Mouse (Mus musculus): ENCODE measurements at regions not wholly inside any gene's neighbourhood (a gene's known extent, or its start where the extent isn't known, plus 50 kb on each side); places are given as distances from the start of the nearest gene placed in this dataset.

- no peak for ATAC-seq (ENCODE audit: insufficient read depth)
- Histone ChIP-seq H3K27ac (replicated peaks) (no peak overlapping the region), H3K4me3 (replicated peaks) (no peak overlapping the region), H3K27me3 (no peaks in the 10 kb centered on the region), H3K4me2 (no peak overlapping the region), H3K4me1 (replicated peaks) (no peaks in the 10 kb centered on the region), H3K36me3 (replicated peaks) (no peaks in the 10 kb centered on the region), H3K9me3 (replicated peaks) (no peaks in the 10 kb centered on the region), H3K9ac (no peak overlapping the region)
- 48% methylated on average over 5 of the region's 5 CpGs for WGBS (ENCODE audit: insufficient replicate concordance)
These were observed 154.9 kb upstream of the Agr3 start for GRCm38 (mm10) chr12:35770387-35771024.

GRCm38 (mm10) chr12:35758916-35759315, 166.5 kb upstream of the Agr3 start:
- H3K9ac ChIP-seq, result no peak overlapping the region
- H3K4me1 ChIP-seq (replicated peaks), result no peaks in the 10 kb centered on the region
- H3K27me3 ChIP-seq, result no peaks in the 10 kb centered on the region
- no peak overlapping the region for H3K4me3 ChIP-seq (replicated peaks)
- H3K36me3 ChIP-seq (replicated peaks), result no peaks in the 10 kb centered on the region
- H3K9me3 ChIP-seq (replicated peaks), result no peaks in the 10 kb centered on the region
- H3K4me2 ChIP-seq, result no peak overlapping the region
- no peak overlapping the region for H3K27ac ChIP-seq (replicated peaks)
- 52% methylated on average over 1 of the region's 1 CpGs for WGBS (ENCODE audit: insufficient replicate concordance)
- ATAC-seq (ENCODE audit: insufficient read depth), result no peak

- Histone ChIP-seq H3K36me3 (replicated peaks) (no peaks in the 10 kb centered on the region), H3K4me2 (no peak overlapping the region), H3K9ac (no peak overlapping the region), H3K27me3 (no peaks in the 10 kb centered on the region), H3K27ac (replicated peaks) (no peak overlapping the region), H3K4me3 (replicated peaks) (no peak overlapping the region), H3K4me1 (replicated peaks) (no peaks in the 10 kb centered on the region), H3K9me3 (replicated peaks) (no peaks in the 10 kb centered on the region)
- 22% methylated on average over 4 of the region's 4 CpGs for WGBS (ENCODE audit: insufficient replicate concordance)
- no peak for ATAC-seq (ENCODE audit: insufficient read depth)
These were observed 170.3 kb upstream of the Agr3 start for GRCm38 (mm10) chr12:35755159-35755558.

GRCm38 (mm10) chr12:35747997-35748396, 177.4 kb upstream of the Agr3 start:
- H3K4me3 ChIP-seq (replicated peaks), result no peak overlapping the region
- no peak overlapping the region for H3K27ac ChIP-seq (replicated peaks)
- H3K4me1 ChIP-seq (replicated peaks), result no peaks in the 10 kb centered on the region
- no peaks in the 10 kb centered on the region for H3K27me3 ChIP-seq
- H3K4me2 ChIP-seq, result no peak overlapping the region
- ATAC-seq (ENCODE audit: insufficient read depth), result no peak
- no peak overlapping the region for H3K9ac ChIP-seq
- H3K9me3 ChIP-seq (replicated peaks), result no peaks in the 10 kb centered on the region
- WGBS (ENCODE audit: insufficient replicate concordance), result 45% methylated on average over 3 of the region's 3 CpGs
- H3K36me3 ChIP-seq (replicated peaks), result no peaks in the 10 kb centered on the region

- Histone ChIP-seq H3K27ac (replicated peaks) (no peak overlapping the region), H3K9ac (no peak overlapping the region), H3K27me3 (no peaks in the 10 kb centered on the region), H3K9me3 (replicated peaks) (no peaks in the 10 kb centered on the region), H3K4me3 (replicated peaks) (no peak overlapping the region), H3K36me3 (replicated peaks) (no peaks in the 10 kb centered on the region), H3K4me1 (replicated peaks) (no peaks in the 10 kb centered on the region), H3K4me2 (no peak overlapping the region)
- ATAC-seq (ENCODE audit: insufficient read depth), result no peak
- WGBS (ENCODE audit: insufficient replicate concordance), result 39% methylated on average over 3 of the region's 3 CpGs
These were observed 178.6 kb upstream of the Agr3 start for GRCm38 (mm10) chr12:35746691-35747299.

- Histone ChIP-seq H3K27ac (replicated peaks) (no peak overlapping the region), H3K27me3 (no peaks in the 10 kb centered on the region), H3K9ac (no peak overlapping the region), H3K4me3 (replicated peaks) (no peak overlapping the region), H3K9me3 (replicated peaks) (no peaks in the 10 kb centered on the region), H3K4me1 (replicated peaks) (no peaks in the 10 kb centered on the region), H3K36me3 (replicated peaks) (no peaks in the 10 kb centered on the region), H3K4me2 (no peak overlapping the region)
- WGBS (ENCODE audit: insufficient replicate concordance), result 31% methylated on average over 1 of the region's 1 CpGs
- no peak for ATAC-seq (ENCODE audit: insufficient read depth)
These were observed 182.7 kb upstream of the Agr3 start for GRCm38 (mm10) chr12:35742729-35743128.

GRCm38 (mm10) chr12:35736427-35736826, 189.0 kb upstream of the Agr3 start:
- no peaks in the 10 kb centered on the region for H3K27me3 ChIP-seq
- H3K9me3 ChIP-seq (replicated peaks), result no peaks in the 10 kb centered on the region
- no peaks in the 10 kb centered on the region for H3K36me3 ChIP-seq (replicated peaks)
- H3K4me1 ChIP-seq (replicated peaks), result no peaks in the 10 kb centered on the region
- ATAC-seq (ENCODE audit: insufficient read depth), result no peak
- WGBS (ENCODE audit: insufficient replicate concordance), result 30% methylated on average over 2 of the region's 2 CpGs
- H3K4me2 ChIP-seq, result no peak overlapping the region
- no peak overlapping the region for H3K4me3 ChIP-seq (replicated peaks)
- no peak overlapping the region for H3K9ac ChIP-seq
- no peak overlapping the region for H3K27ac ChIP-seq (replicated peaks)

GRCm38 (mm10) chr12:35735002-35735401, 190.4 kb upstream of the Agr3 start:
- Histone ChIP-seq H3K4me2 (no peak overlapping the region), H3K27me3 (no peaks in the 10 kb centered on the region), H3K4me1 (replicated peaks) (no peaks in the 10 kb centered on the region), H3K4me3 (replicated peaks) (no peak overlapping the region), H3K27ac (replicated peaks) (no peak overlapping the region), H3K9ac (no peak overlapping the region), H3K9me3 (replicated peaks) (no peaks in the 10 kb centered on the region), H3K36me3 (replicated peaks) (no peaks in the 10 kb centered on the region)
- 50% methylated on average over 2 of the region's 2 CpGs for WGBS (ENCODE audit: insufficient replicate concordance)
- no peak for ATAC-seq (ENCODE audit: insufficient read depth)

GRCm38 (mm10) chr12:35734371-35734770, 191.0 kb upstream of the Agr3 start:
- Histone ChIP-seq H3K4me3 (replicated peaks) (no peak overlapping the region), H3K9ac (no peak overlapping the region), H3K4me1 (replicated peaks) (no peaks in the 10 kb centered on the region), H3K27ac (replicated peaks) (no peak overlapping the region), H3K36me3 (replicated peaks) (no peaks in the 10 kb centered on the region), H3K27me3 (no peaks in the 10 kb centered on the region), H3K9me3 (replicated peaks) (no peaks in the 10 kb centered on the region), H3K4me2 (no peak overlapping the region)
- ATAC-seq (ENCODE audit: insufficient read depth), result no peak
- 60% methylated on average over 1 of the region's 1 CpGs for WGBS (ENCODE audit: insufficient replicate concordance)

- no peaks in the 10 kb centered on the region for H3K27me3 ChIP-seq
- H3K9me3 ChIP-seq (replicated peaks), result no peaks in the 10 kb centered on the region
- no peak overlapping the region for H3K4me2 ChIP-seq
- 60% methylated on average over 2 of the region's 2 CpGs for WGBS (ENCODE audit: insufficient replicate concordance)
- no peak overlapping the region for H3K4me3 ChIP-seq (replicated peaks)
- H3K9ac ChIP-seq, result no peak overlapping the region
- no peaks in the 10 kb centered on the region for H3K4me1 ChIP-seq (replicated peaks)
- no peaks in the 10 kb centered on the region for H3K36me3 ChIP-seq (replicated peaks)
- no peak for ATAC-seq (ENCODE audit: insufficient read depth)
- H3K27ac ChIP-seq (replicated peaks), result no peak overlapping the region
These were observed 191.8 kb upstream of the Agr3 start for GRCm38 (mm10) chr12:35733580-35733979.

- WGBS (ENCODE audit: insufficient replicate concordance), result 71% methylated on average over 1 of the region's 1 CpGs
- Histone ChIP-seq H3K9ac (no peak overlapping the region), H3K36me3 (replicated peaks) (no peaks in the 10 kb centered on the region), H3K4me3 (replicated peaks) (no peak overlapping the region), H3K27ac (replicated peaks) (no peak overlapping the region), H3K4me1 (replicated peaks) (no peaks in the 10 kb centered on the region), H3K27me3 (no peaks in the 10 kb centered on the region), H3K4me2 (no peak overlapping the region), H3K9me3 (replicated peaks) (no peaks in the 10 kb centered on the region)
- no peak for ATAC-seq (ENCODE audit: insufficient read depth)
These were observed 191.1 kb upstream of the Ahr start for GRCm38 (mm10) chr12:35725910-35726309.

GRCm38 (mm10) chr12:35724132-35724531, 189.3 kb upstream of the Ahr start:
- no peak overlapping the region for H3K9ac ChIP-seq
- WGBS (ENCODE audit: insufficient replicate concordance), result 53% methylated on average over 4 of the region's 4 CpGs
- H3K4me1 ChIP-seq (replicated peaks), result no peaks in the 10 kb centered on the region
- no peaks in the 10 kb centered on the region for H3K27me3 ChIP-seq
- ATAC-seq (ENCODE audit: insufficient read depth), result no peak
- H3K9me3 ChIP-seq (replicated peaks), result no peaks in the 10 kb centered on the region
- no peak overlapping the region for H3K4me2 ChIP-seq
- no peak overlapping the region for H3K4me3 ChIP-seq (replicated peaks)
- no peaks in the 10 kb centered on the region for H3K36me3 ChIP-seq (replicated peaks)
- no peak overlapping the region for H3K27ac ChIP-seq (replicated peaks)
